Mouse (Mus musculus) hindbrain, postnatal 0 days (tissue): ENCODE measurements at regions not wholly inside any gene's neighbourhood (a gene's known extent, or its start where the extent isn't known, plus 50 kb on each side); places are given as distances from the start of the nearest gene placed in this dataset.

Source experiments
- ATAC-seq: fragments of 200-750 bp; cut with Nextera tagmentation; 2 replicates; pipeline ENCODE4 v1.8.0; 2017; ENCODE audit warnings: mild to moderate bottlenecking, moderate TSS enrichment, moderate library complexity
- DNase-seq: peaks from one replicate; pipeline ENCODE4 v3.0.0-alpha.2; 2015; ENCODE audit warnings: low spot score
- H3K27ac ChIP-seq: fragments of 300-500 bp; sonication (generic); 2 replicates; pipeline ENCODE4 v1.5.1; 2014; ENCODE audit warnings: mild to moderate bottlenecking
- H3K27me3 ChIP-seq: fragments of 300-500 bp; sonication (generic); 2 replicates; pipeline ENCODE4 v1.6.1; 2014; ENCODE audit warnings: low read length, mixed read lengths; ENCODE audit not compliant: insufficient read depth
- H3K36me3 ChIP-seq: fragments of 300-500 bp; sonication (generic); 2 replicates; pipeline ENCODE4 v1.6.1; 2014; ENCODE audit warnings: low read length, mixed read lengths; ENCODE audit not compliant: insufficient read depth
- H3K4me1 ChIP-seq: fragments of 300-500 bp; sonication (generic); 2 replicates; pipeline ENCODE4 v1.6.1; 2014; ENCODE audit warnings: antibody characterized with exemption, low read length, mixed read lengths; ENCODE audit not compliant: insufficient read depth
- H3K4me2 ChIP-seq: fragments of 300-500 bp; sonication (generic); 2 replicates; pipeline ENCODE4 v1.6.1; 2014; ENCODE audit warnings: low read depth, mild to moderate bottlenecking, low read length, moderate library complexity, mixed read lengths
- H3K4me3 ChIP-seq: fragments of 300-500 bp; sonication (generic); 2 replicates; pipeline ENCODE4 v1.5.1; 2014; ENCODE audit warnings: low read length
- H3K9ac ChIP-seq: fragments of 300-500 bp; sonication (generic); replicated peaks from 2 replicates; pipeline ENCODE4 v1.6.1; 2014; ENCODE audit warnings: mild to moderate bottlenecking, low read length, moderate library complexity, mixed read lengths
- H3K9me3 ChIP-seq: fragments of 300-500 bp; sonication (generic); 2 replicates; pipeline ENCODE4 v1.6.1; 2016; ENCODE audit warnings: low read length, mixed read lengths
- CTCF ChIP-seq: IDR thresholded peaks from 2 replicates; pipeline ENCODE4 v1.5.1; 2016; ENCODE audit warnings: antibody characterized with exemption, control low read depth, low read depth
- WGBS: fragments of 180-500 bp; shearing (Covaris S2); extraction: QIAGEN DNeasy Blood & Tissue Kit; methylation state at CpG from one replicate; pipeline ENCODE4 v1.1.7; 2014; 5-methylcytosine and 5-hydroxymethylcytosine counted together

DNA sequence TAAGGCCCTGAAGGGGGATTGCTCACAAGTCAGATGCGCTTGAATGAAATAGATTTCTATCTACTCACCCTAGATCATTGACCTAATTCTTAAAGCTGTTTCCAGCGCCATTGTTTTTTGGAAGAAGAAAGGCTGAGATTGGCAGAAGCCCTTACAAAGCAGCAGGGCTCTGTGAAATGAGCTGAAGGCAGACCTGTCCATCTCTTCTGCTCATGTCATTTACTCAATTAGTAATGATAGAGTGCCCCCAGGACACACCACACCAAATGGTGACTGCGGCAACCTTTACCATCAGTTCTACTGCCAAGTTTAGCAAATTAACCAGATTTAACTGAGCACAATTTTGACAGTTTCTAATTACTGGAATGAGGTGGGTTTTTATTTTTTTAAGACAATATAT lies 1067.5 kb downstream of the Ttll7 start:
- H3K27ac ChIP-seq, result no peak overlapping the region
- no peak overlapping the region for H3K4me2 ChIP-seq
- DNase-seq (peak; percentile 19), ATAC-seq (no peak)
- H3K36me3 ChIP-seq, result no peaks in the 10 kb centered on the region
- H3K9ac ChIP-seq, result no peak overlapping the region
- H3K4me1 ChIP-seq, result no peaks in the 10 kb centered on the region
- no peak overlapping the region for H3K4me3 ChIP-seq
- 65% methylated on average over 3 of the region's 3 CpGs for WGBS
- no peaks in the 10 kb centered on the region for H3K9me3 ChIP-seq
- no peak for TF ChIP-seq CTCF
- H3K27me3 ChIP-seq, result no peaks in the 10 kb centered on the region

DNA sequence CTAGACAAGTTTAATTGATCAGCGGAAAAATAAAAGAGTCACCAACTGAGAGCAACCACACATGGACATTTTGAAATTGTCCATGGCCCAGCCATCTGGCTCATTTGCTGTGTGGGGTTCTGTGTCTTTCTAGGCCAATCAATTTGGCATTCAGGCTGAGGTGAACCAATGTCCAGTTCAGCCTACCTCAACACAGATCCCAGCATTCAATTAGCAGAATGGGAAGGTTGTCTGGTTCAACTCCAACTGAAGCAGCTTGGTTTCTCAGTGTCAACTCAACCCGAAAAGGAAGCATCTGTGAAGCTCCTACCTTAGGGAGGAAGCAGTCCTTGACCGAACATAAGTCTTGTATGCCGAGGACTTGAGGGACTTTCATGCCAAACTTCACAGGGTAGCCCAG lies 1067.0 kb downstream of the Ttll7 start:
- Histone ChIP-seq H3K9ac (no peak overlapping the region), H3K27ac (no peak overlapping the region), H3K9me3 (no peaks in the 10 kb centered on the region), H3K4me1 (no peaks in the 10 kb centered on the region), H3K36me3 (no peaks in the 10 kb centered on the region), H3K4me3 (no peak overlapping the region), H3K4me2 (no peak overlapping the region), H3K27me3 (no peaks in the 10 kb centered on the region)
- DNase-seq (no peak), ATAC-seq (no peak)
- 76% methylated on average over 4 of the region's 4 CpGs for WGBS
- no peak for TF ChIP-seq CTCF

DNA sequence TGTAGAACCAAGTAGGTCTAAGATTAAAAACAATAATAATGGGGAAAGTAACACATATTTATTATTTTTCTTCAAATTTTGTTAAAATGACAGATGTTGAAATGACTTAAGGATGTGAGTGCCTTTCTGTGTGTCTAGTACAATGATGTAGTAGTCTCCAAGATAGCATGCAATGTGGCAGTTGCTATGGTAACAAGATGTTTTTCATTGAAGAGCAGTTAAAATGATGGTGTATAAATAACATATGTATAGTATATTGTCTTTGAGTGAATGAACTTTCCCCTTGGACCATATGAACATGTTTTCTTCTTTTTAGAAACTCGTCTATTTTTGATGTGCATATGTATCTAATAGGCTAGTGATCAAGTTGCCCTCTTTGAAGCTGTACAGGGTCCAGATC lies 1044.6 kb downstream of the Ttll7 start:
- Histone ChIP-seq H3K36me3 (no peaks in the 10 kb centered on the region), H3K9ac (no peak overlapping the region), H3K9me3 (no peaks in the 10 kb centered on the region), H3K4me3 (no peak overlapping the region), H3K27ac (no peak overlapping the region), H3K4me2 (no peak overlapping the region), H3K27me3 (no peaks in the 10 kb centered on the region), H3K4me1 (no peaks in the 10 kb centered on the region)
- no peak for ATAC-seq
- no peak for DNase-seq
- WGBS, result 61% methylated on average over 1 of the region's 1 CpGs
- no peak for TF ChIP-seq CTCF

DNA sequence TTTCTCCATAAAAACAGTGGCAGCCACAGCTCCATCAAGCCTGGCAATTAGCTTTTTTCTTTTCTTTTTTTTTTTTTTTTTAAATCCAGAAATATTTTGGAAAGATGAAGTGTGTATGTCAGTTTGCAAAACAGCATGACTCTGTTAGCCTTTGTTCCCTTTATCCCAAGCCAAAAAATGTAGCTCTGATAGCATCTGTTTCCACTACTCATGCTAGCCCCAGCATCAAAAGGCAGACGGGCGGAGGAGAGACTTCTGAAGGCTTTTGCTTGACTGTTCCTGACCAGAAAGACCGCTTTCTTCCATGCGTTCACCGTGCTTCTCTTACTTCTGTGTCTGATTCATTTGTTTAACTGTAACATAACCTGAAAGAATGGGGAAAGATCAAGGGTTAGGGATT lies 1039.5 kb downstream of the Ttll7 start:
- Histone ChIP-seq H3K4me3 (no peak overlapping the region), H3K27me3 (no peaks in the 10 kb centered on the region), H3K27ac (no peak overlapping the region), H3K9ac (no peak overlapping the region), H3K9me3 (no peaks in the 10 kb centered on the region), H3K36me3 (no peaks in the 10 kb centered on the region), H3K4me2 (no peak overlapping the region), H3K4me1 (no peaks in the 10 kb centered on the region)
- ATAC-seq (no peak), DNase-seq (no peak)
- WGBS, result 79% methylated on average over 5 of the region's 5 CpGs
- TF ChIP-seq CTCF, result no peak

DNA sequence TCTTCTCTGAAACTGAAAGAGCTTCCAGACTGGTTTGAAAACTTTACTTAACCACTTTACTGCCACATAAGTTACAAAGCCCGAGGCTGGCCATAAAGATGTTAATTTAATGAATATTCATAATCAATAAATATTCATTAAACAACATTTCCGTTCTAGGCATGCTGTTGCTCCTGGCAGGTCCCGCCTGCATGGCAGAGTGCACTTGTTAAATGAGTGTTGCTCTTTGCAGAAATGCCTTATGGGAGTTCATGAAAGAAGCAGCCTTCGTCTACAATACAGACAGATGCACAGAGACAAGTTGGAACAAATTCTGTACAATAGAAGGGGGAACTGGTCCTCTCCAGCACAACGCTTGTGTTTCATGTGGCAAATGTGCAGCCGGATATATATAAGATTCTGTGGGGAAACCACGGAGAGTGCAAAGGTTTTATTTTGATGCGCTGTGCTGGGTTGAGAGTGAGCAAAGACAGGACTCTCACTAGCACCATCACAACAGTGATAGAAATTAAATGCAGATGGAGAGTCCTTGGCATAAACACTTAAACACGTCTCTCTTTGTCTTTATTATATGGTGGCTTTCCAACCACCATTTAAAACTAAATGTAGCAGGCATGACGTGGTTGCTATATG lies 1034.2 kb downstream of the Ttll7 start:
- DNase-seq (peak; percentile 15), ATAC-seq (no peak)
- no peak overlapping the region for H3K9ac ChIP-seq
- no peaks in the 10 kb centered on the region for H3K36me3 ChIP-seq
- no peaks in the 10 kb centered on the region; the same call in 1 of the 2 replicates for H3K4me1 ChIP-seq
- 44% methylated on average over 10 of the region's 10 CpGs for WGBS
- H3K27ac ChIP-seq, result no peak overlapping the region
- no peak for TF ChIP-seq CTCF
- H3K9me3 ChIP-seq, result no peaks in the 10 kb centered on the region
- H3K27me3 ChIP-seq, result no peaks in the 10 kb centered on the region
- H3K4me3 ChIP-seq, result no peak overlapping the region
- peak overlapping the region; percentile 34; the same call in 1 of the 2 replicates for H3K4me2 ChIP-seq

DNA sequence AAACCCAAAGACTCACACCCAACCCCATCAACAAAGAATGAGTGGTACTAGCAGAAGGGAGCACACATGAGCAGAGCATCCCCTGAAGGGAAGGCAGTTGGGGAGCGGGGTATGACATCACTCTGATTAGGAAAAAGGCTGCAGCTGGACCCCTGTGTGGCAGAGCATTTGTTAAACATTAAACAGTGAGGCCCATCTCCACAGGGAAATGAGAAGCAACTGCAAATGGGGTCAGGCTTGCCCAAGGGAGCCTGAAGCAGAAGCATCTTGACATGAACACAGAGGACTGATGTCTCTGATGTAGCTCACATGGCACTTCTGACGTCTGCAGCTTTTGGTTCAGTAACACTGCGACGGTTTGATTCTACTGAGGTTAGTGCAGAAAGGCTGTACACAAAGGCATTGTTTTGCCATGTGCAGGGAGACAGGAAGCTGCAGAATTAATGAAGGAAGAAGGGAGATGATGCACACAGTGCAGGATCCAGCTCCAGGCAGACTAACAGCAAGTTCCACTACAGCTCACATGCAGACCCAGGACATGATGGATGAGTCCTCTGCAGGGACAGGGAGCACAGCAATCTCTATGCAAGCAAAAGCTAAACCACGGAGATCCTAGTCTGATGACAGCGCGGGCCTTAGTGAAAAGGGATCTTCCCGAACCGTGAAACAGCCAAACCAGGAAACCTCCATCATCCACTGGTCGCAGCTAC lies 1030.9 kb downstream of the Ttll7 start:
- no peaks in the 10 kb centered on the region for H3K9me3 ChIP-seq
- no peak overlapping the region for H3K4me3 ChIP-seq
- WGBS, result 48% methylated on average over 10 of the region's 10 CpGs
- H3K27ac ChIP-seq, result no peak overlapping the region
- no peak for TF ChIP-seq CTCF
- ATAC-seq (0 out of 2 replicates have a peak, but pooled peaks have one; percentile 32), DNase-seq (no peak)
- no peak overlapping the region for H3K4me2 ChIP-seq
- H3K9ac ChIP-seq, result no peak overlapping the region
- no peaks in the 10 kb centered on the region for H3K36me3 ChIP-seq
- H3K27me3 ChIP-seq, result no peaks in the 10 kb centered on the region
- H3K4me1 ChIP-seq, result no peaks in the 10 kb centered on the region; the same call in 1 of the 2 replicates

DNA sequence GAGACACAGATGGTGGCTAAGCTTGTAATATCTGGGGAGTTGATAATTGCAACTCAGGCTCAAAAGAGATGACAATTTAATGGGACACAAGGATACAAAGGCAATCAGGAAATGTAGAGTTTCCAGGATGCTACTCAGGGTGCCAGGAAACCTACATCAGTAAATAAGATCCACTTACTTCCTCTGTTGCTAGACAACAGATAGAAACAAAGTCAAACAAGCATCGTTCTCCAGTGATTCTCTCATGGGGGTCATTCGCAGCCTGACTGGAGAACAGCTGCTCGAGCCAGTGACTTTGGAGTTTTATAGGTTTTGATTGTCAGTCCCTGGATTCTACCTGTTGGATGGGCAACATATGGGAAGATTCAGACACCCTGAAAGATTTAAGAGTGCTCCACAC lies 1026.5 kb downstream of the Ttll7 start:
- H3K27ac ChIP-seq, result no peak overlapping the region
- no peaks in the 10 kb centered on the region for H3K36me3 ChIP-seq
- 59% methylated on average over 3 of the region's 3 CpGs for WGBS
- TF ChIP-seq CTCF, result no peak
- peak; percentile 12 for DNase-seq
- H3K27me3 ChIP-seq, result no peaks in the 10 kb centered on the region
- no peak overlapping the region for H3K4me2 ChIP-seq
- H3K9me3 ChIP-seq, result no peaks in the 10 kb centered on the region
- H3K4me1 ChIP-seq, result no peaks in the 10 kb centered on the region; the same call in 1 of the 2 replicates
- no peak for ATAC-seq
- no peak overlapping the region for H3K4me3 ChIP-seq
- no peak overlapping the region for H3K9ac ChIP-seq
